Mouse (Mus musculus) left cerebral cortex, adult 8-10 months (tissue): Measurements from ENCODE around the gene Dnajc3. TPM values are rescaled to one million over a fixed set of nuclear protein-coding genes. Genes with fewer than 3 reads are reported as not detected.

Experiments used
- DNase-seq, 2 experiments: peaks; one replicate each; pipeline ENCODE4 v3.0.0; 2022; ENCODE audit warnings: low spot score in 2 of 2
- total RNA-seq, 4 experiments: library from RNA; stranded (reverse); gene quantifications; 2 replicates each; pipeline ENCODE4 v1.2.4; 2022

The Dnajc3 gene
- total RNA-seq = 10 to 100 TPM; 30.8 to 32.4 (median 31.5) TPM

- peak; percentile 98 to 100 for DNase-seq
These were observed at the start of gene Dnajc3 for GRCm38 (mm10) chr14:118937533-118938492. Gene Dnajc3, plus strand, starts transcription at chr14:118937976.

- peak in 1 of 2 experiments; percentile 85 for DNase-seq
These were observed 47.7 kb upstream of the Dnajc3 start for GRCm38 (mm10) chr14:118890101-118890500.

- no peak for DNase-seq
These were observed 42.5 kb upstream of the Dnajc3 start for GRCm38 (mm10) chr14:118895228-118895627.

- DNase-seq = no peak
These were observed 42.1 kb upstream of the Dnajc3 start for GRCm38 (mm10) chr14:118895655-118896054.

GRCm38 (mm10) chr14:118899940-118900339 is 37.8 kb upstream of the Dnajc3 start:
- DNase-seq = no peak

- no peak for DNase-seq
These were observed 36.9 kb upstream of the Dnajc3 start for GRCm38 (mm10) chr14:118900911-118901310.

- no peak for DNase-seq
These were observed 34.4 kb upstream of the Dnajc3 start for GRCm38 (mm10) chr14:118903397-118903796.

- DNase-seq = no peak
These were observed 33.8 kb upstream of the Dnajc3 start for GRCm38 (mm10) chr14:118903867-118904562.

GRCm38 (mm10) chr14:118907592-118907991 is 30.2 kb upstream of the Dnajc3 start:
- DNase-seq = no peak

GRCm38 (mm10) chr14:118909872-118910271 is 27.9 kb upstream of the Dnajc3 start:
- no peak for DNase-seq

- peak; percentile 32 to 45 for DNase-seq
These were observed 27.2 kb upstream of the Dnajc3 start for GRCm38 (mm10) chr14:118910332-118911222.

- DNase-seq = no peak
These were observed 26.3 kb upstream of the Dnajc3 start for GRCm38 (mm10) chr14:118911521-118911920.

GRCm38 (mm10) chr14:118913651-118914050 is 24.1 kb upstream of the Dnajc3 start:
- DNase-seq = no peak

- DNase-seq = no peak
These were observed 18.8 kb upstream of the Dnajc3 start for GRCm38 (mm10) chr14:118919025-118919424.

GRCm38 (mm10) chr14:118920654-118921053 is 17.1 kb upstream of the Dnajc3 start:
- DNase-seq = no peak

- peak in 1 of 2 experiments; percentile 45 for DNase-seq
These were observed 15.5 kb upstream of the Dnajc3 start for GRCm38 (mm10) chr14:118922251-118922650.

- no peak for DNase-seq
These were observed 15.1 kb upstream of the Dnajc3 start for GRCm38 (mm10) chr14:118922667-118923184.

- peak; percentile 59 to 82 for DNase-seq
These were observed 12.8 kb upstream of the Dnajc3 start, which contains the start of gene Dzip1 for GRCm38 (mm10) chr14:118924673-118925615. Gene Dzip1, minus strand, starts transcription at chr14:118925460.

GRCm38 (mm10) chr14:118928565-118928964 is 9.2 kb upstream of the Dnajc3 start:
- no peak for DNase-seq

- DNase-seq = no peak
These were observed 8.0 kb upstream of the Dnajc3 start for GRCm38 (mm10) chr14:118929779-118930178.
